Mouse (Mus musculus) cerebellum, adult 11 months (tissue): ENCODE measurements around the gene Tbc1d30.

Source experiments
- DNase-seq: peaks from one replicate; pipeline ENCODE4 v3.0.0; 2022

Gene Tbc1d30

GRCm38 (mm10) chr10:121351066-121351581 is at the start of gene Tbc1d30:
Tbc1d30 (minus strand) TSS chr10:121351278.
- peak; percentile 23 for DNase-seq

- DNase-seq, result no peak
Measured at GRCm38 (mm10) chr10:121398599-121398998, 47.5 kb upstream of the Tbc1d30 start.

GRCm38 (mm10) chr10:121395542-121396176 is 44.6 kb upstream of the Tbc1d30 start:
- DNase-seq, result no peak

GRCm38 (mm10) chr10:121394789-121395325 is 43.8 kb upstream of the Tbc1d30 start:
- DNase-seq, result no peak

- no peak for DNase-seq
Measured at GRCm38 (mm10) chr10:121394270-121394669, 43.2 kb upstream of the Tbc1d30 start.

- DNase-seq, result peak; percentile 18
Measured at GRCm38 (mm10) chr10:121391901-121392300, 40.8 kb upstream of the Tbc1d30 start.

GRCm38 (mm10) chr10:121390602-121391001 is 39.5 kb upstream of the Tbc1d30 start:
- DNase-seq, result no peak

- DNase-seq, result no peak
Measured at GRCm38 (mm10) chr10:121386347-121386746, 35.3 kb upstream of the Tbc1d30 start.

- no peak for DNase-seq
Measured at GRCm38 (mm10) chr10:121385695-121386094, 34.6 kb upstream of the Tbc1d30 start.

GRCm38 (mm10) chr10:121384710-121385109 is 33.6 kb upstream of the Tbc1d30 start:
- no peak for DNase-seq

- no peak for DNase-seq
Measured at GRCm38 (mm10) chr10:121381280-121381679, 30.2 kb upstream of the Tbc1d30 start.

- no peak for DNase-seq
Measured at GRCm38 (mm10) chr10:121379387-121379786, 28.3 kb upstream of the Tbc1d30 start.

- DNase-seq, result no peak
Measured at GRCm38 (mm10) chr10:121376530-121377271, 25.6 kb upstream of the Tbc1d30 start.

GRCm38 (mm10) chr10:121375649-121376493 is 24.8 kb upstream of the Tbc1d30 start:
- no peak for DNase-seq

GRCm38 (mm10) chr10:121374693-121375620 is 23.9 kb upstream of the Tbc1d30 start:
- DNase-seq, result no peak

- no peak for DNase-seq
Measured at GRCm38 (mm10) chr10:121374013-121374412, 22.9 kb upstream of the Tbc1d30 start.

GRCm38 (mm10) chr10:121370777-121371176 is 19.7 kb upstream of the Tbc1d30 start:
- no peak for DNase-seq

GRCm38 (mm10) chr10:121368783-121369465 is 17.8 kb upstream of the Tbc1d30 start:
- no peak for DNase-seq

- no peak for DNase-seq
Measured at GRCm38 (mm10) chr10:121367780-121368179, 16.7 kb upstream of the Tbc1d30 start.

- no peak for DNase-seq
Measured at GRCm38 (mm10) chr10:121367271-121367670, 16.2 kb upstream of the Tbc1d30 start.

GRCm38 (mm10) chr10:121365781-121366272 is 14.7 kb upstream of the Tbc1d30 start:
- no peak for DNase-seq
